Mouse (Mus musculus) megakaryocyte, embryonic 14.5 days (primary cell): ENCODE data around the gene Miga2.

Experiments used
- FLI1 ChIP-seq: IDR thresholded peaks from 2 replicates; pipeline ENCODE4 v1.6.1; 2012; ENCODE audit warnings: low read length, inconsistent platforms, mixed read lengths
- GATA1 ChIP-seq: IDR thresholded peaks from 3 replicates; pipeline ENCODE4 v1.6.1; 2012; ENCODE audit warnings: mixed read lengths, low read length, inconsistent platforms, borderline replicate concordance

- TF ChIP-seq GATA1 (no peak), FLI1 (no peak)
Measured at GRCm38 (mm10) chr2:30377721-30378120, 13.7 kb downstream of the Miga2 start.
